Mouse (Mus musculus) left cerebral cortex, postnatal 4 days (tissue): ENCODE results near the gene Gsto1. TPM values are rescaled to one million over a fixed set of nuclear protein-coding genes. Genes with fewer than 3 reads are reported as not detected.

Experiments
- total RNA-seq, 2 experiments: library from RNA; stranded (reverse); gene quantifications; 2 replicates each; pipeline ENCODE4 v1.2.3; 2021

Gene Gsto1
- total RNA-seq, 2 experiments from 2014 or later: 88.3 to 91.0 TPM

Other genes with a start within 250 kb of the Gsto1 start
- under 1 TPM; 0.18 to 0.48 TPM for gene Col17a1, start 162.9 kb upstream of the Gsto1 start, total RNA-seq
- gene Sfr1, start 123.3 kb upstream of the Gsto1 start, total RNA-seq: 100 to 1,000 TPM; 121 to 129 TPM
- under 1 TPM; 0.78 to 0.93 TPM for gene Gsto2, start 10.6 kb downstream of the Gsto1 start, total RNA-seq
- gene Cfap43, start 64.3 kb downstream of the Gsto1 start, total RNA-seq: 1 to 10 TPM; 1.2 to 1.7 TPM
- gene Itprip, start 64.3 kb downstream of the Gsto1 start, total RNA-seq: 1 to 10 TPM; 2.3 to 2.8 TPM
- gene Cfap58, start 82.7 kb downstream of the Gsto1 start, total RNA-seq: under 1 TPM; 0.36 to 0.77 TPM